Mouse (Mus musculus) adrenal gland, postnatal 36 days (tissue): ENCODE measurements around the gene Hoxb2. TPM values are rescaled to one million over a fixed set of nuclear protein-coding genes. Genes with fewer than 3 reads are reported as not detected.
A peak's percentile ranks its signal among the peaks of the same experiment; 100 is the strongest.

Experiments
- DNase-seq, 2 experiments: peaks; one replicate each; pipeline ENCODE4 v3.0.0; 2021; ENCODE audit warnings: mixed read lengths in 1 of 2
- microRNA-seq: library from miRNA; unstranded; fragments of <30 nt; microRNA quantifications from one replicate; pipeline ENCODE4 v1.2.0, GENCODE M21; 2021
- total RNA-seq, 2 experiments: library from RNA; stranded (reverse); gene quantifications; 2 replicates each; pipeline ENCODE4 v1.2.3; 2021

The Hoxb2 gene
- total RNA-seq, 2 experiments from 2014 or later, result 20.0 to 21.8 TPM

- DNase-seq, result peak; percentile 57 to 61
Measured at GRCm38 (mm10) chr11:96399923-96400322, 49.6 kb downstream of the Hoxb2 start.

Small RNAs within 50 kb of the gene (microRNA-seq; reads per million reads assigned to microRNA genes)
- gene Mir10a, result 58,355 reads per million, percentile 99 among the genes with 10 or more reads in this experiment

Other genes with a start within 250 kb of the Hoxb2 start
- gene Calcoco2, start 238.6 kb upstream of the Hoxb2 start, total RNA-seq, result not detected
- gene Ttll6, start 216.7 kb upstream of the Hoxb2 start, total RNA-seq, result not detected
- not detected for gene Hoxb13, start 156.2 kb upstream of the Hoxb2 start, total RNA-seq
- 100 to 1,000 TPM; 225 to 357 TPM for gene Hoxb9, start 79.1 kb upstream of the Hoxb2 start, total RNA-seq
- 10 to 100 TPM; 59.4 to 80.5 TPM for gene Hoxb8, start 68.6 kb upstream of the Hoxb2 start, total RNA-seq
- 10 to 100 TPM; 35.5 to 49.8 TPM for gene Hoxb7, start 63.9 kb upstream of the Hoxb2 start, total RNA-seq
- 10 to 100 TPM; 43.9 to 62.2 TPM for gene Hoxb6, start 58.0 kb upstream of the Hoxb2 start, total RNA-seq
- gene Hoxb5, start 47.2 kb upstream of the Hoxb2 start, total RNA-seq, result 10 to 100 TPM; 16.1 to 27.0 TPM
- 10 to 100 TPM; 15.6 to 20.9 TPM for gene Hoxb4, start 32.3 kb upstream of the Hoxb2 start, total RNA-seq
- gene Hoxb3, start 27.2 kb upstream of the Hoxb2 start, total RNA-seq, result 10 to 100 TPM; 15.7 to 20.2 TPM
- gene Hoxb1, start 15.2 kb downstream of the Hoxb2 start, total RNA-seq, result not detected
- gene Skap1, start 114.1 kb downstream of the Hoxb2 start, total RNA-seq, result 1 to 10 TPM; 7.5 to 8.2 TPM